Mouse (Mus musculus): Measurements from ENCODE around the gene Ppif. TPM values are rescaled to one million over a fixed set of nuclear protein-coding genes. Genes with fewer than 3 reads are reported as not detected.

Ppif gene
- polyA plus RNA-seq, 1 experiment from 2014 or later: 56.5 TPM

GRCm38 (mm10) chr14:25710073-25710472 lies 16.1 kb downstream of the Ppif start:
- no peaks in the 10 kb centered on the region for H3K27me3 ChIP-seq (ENCODE audit: insufficient read depth, low read length)
- H3K4me1 ChIP-seq (replicated peaks; ENCODE audit: insufficient read depth, low read length): peaks cover 24% of the 10 kb centered on the region
- H3K9ac ChIP-seq (ENCODE audit: low read depth, low read length): no peak overlapping the region
- 33% methylated on average over 4 of the region's 4 CpGs for WGBS
- no peak overlapping the region for H3K4me2 ChIP-seq (ENCODE audit: low read length)
- no peak overlapping the region for H3K27ac ChIP-seq
- TF ChIP-seq CTCF (IDR thresholded peaks at IDR 0.05; ENCODE audit: low read depth): no peak
- H3K9me3 ChIP-seq (replicated peaks; ENCODE audit: low read length): no peaks in the 10 kb centered on the region
- DNase-seq (ENCODE audit: low spot score) (peak; percentile 60), ATAC-seq (replicated peaks; ENCODE audit: low FRiP score, low read depth) (no peak)
- no peak overlapping the region for H3K4me3 ChIP-seq (replicated peaks; ENCODE audit: low read depth, low read length)
- H3K36me3 ChIP-seq (ENCODE audit: insufficient read depth, low read length): no peaks in the 10 kb centered on the region

GRCm38 (mm10) chr14:25710681-25711080 lies 16.7 kb downstream of the Ppif start:
- H3K4me2 ChIP-seq (ENCODE audit: low read length): no peak overlapping the region
- TF ChIP-seq CTCF (IDR thresholded peaks at IDR 0.05; ENCODE audit: low read depth): no peak
- no peaks in the 10 kb centered on the region for H3K27me3 ChIP-seq (ENCODE audit: insufficient read depth, low read length)
- H3K36me3 ChIP-seq (ENCODE audit: insufficient read depth, low read length): no peaks in the 10 kb centered on the region
- ATAC-seq (replicated peaks; ENCODE audit: low FRiP score, low read depth) (no peak), DNase-seq (ENCODE audit: low spot score) (no peak)
- H3K4me3 ChIP-seq (replicated peaks; ENCODE audit: low read depth, low read length): no peak overlapping the region
- no peak overlapping the region for H3K9ac ChIP-seq (ENCODE audit: low read depth, low read length)
- H3K9me3 ChIP-seq (replicated peaks; ENCODE audit: low read length): no peaks in the 10 kb centered on the region
- peaks cover 24% of the 10 kb centered on the region for H3K4me1 ChIP-seq (replicated peaks; ENCODE audit: insufficient read depth, low read length)
- peak overlapping the region; percentile 25; the same call in 1 of the 2 replicates for H3K27ac ChIP-seq
- WGBS: 53% methylated on average over 4 of the region's 4 CpGs

GRCm38 (mm10) chr14:25711177-25711576 lies 17.2 kb downstream of the Ppif start:
- ATAC-seq (replicated peaks; ENCODE audit: low FRiP score, low read depth) (peak; percentile 21; the same call in 1 of the 2 replicates), DNase-seq (ENCODE audit: low spot score) (no peak)
- Histone ChIP-seq H3K36me3 (ENCODE audit: insufficient read depth, low read length) (no peaks in the 10 kb centered on the region), H3K9me3 (replicated peaks; ENCODE audit: low read length) (no peaks in the 10 kb centered on the region), H3K9ac (ENCODE audit: low read depth, low read length) (no peak overlapping the region), H3K4me2 (ENCODE audit: low read length) (no peak overlapping the region), H3K4me3 (replicated peaks; ENCODE audit: low read depth, low read length) (no peak overlapping the region), H3K27ac (0 out of 2 replicates have a peak overlapping the region, but pooled peaks have one; percentile 25), H3K27me3 (ENCODE audit: insufficient read depth, low read length) (no peaks in the 10 kb centered on the region), H3K4me1 (replicated peaks; ENCODE audit: insufficient read depth, low read length) (peaks cover 24% of the 10 kb centered on the region)
- WGBS: 21% methylated on average over 7 of the region's 7 CpGs
- no peak for TF ChIP-seq CTCF (IDR thresholded peaks at IDR 0.05; ENCODE audit: low read depth)

GRCm38 (mm10) chr14:25711602-25712001 lies 17.6 kb downstream of the Ppif start:
- ATAC-seq (replicated peaks; ENCODE audit: low FRiP score, low read depth) (no peak), DNase-seq (ENCODE audit: low spot score) (peak; percentile 36)
- Histone ChIP-seq H3K4me2 (ENCODE audit: low read length) (no peak overlapping the region), H3K9ac (ENCODE audit: low read depth, low read length) (no peak overlapping the region), H3K36me3 (ENCODE audit: insufficient read depth, low read length) (no peaks in the 10 kb centered on the region), H3K4me3 (replicated peaks; ENCODE audit: low read depth, low read length) (no peak overlapping the region), H3K9me3 (replicated peaks; ENCODE audit: low read length) (no peaks in the 10 kb centered on the region), H3K27ac (0 out of 2 replicates have a peak overlapping the region, but pooled peaks have one; percentile 6), H3K4me1 (replicated peaks; ENCODE audit: insufficient read depth, low read length) (peaks cover 24% of the 10 kb centered on the region), H3K27me3 (ENCODE audit: insufficient read depth, low read length) (no peaks in the 10 kb centered on the region)
- 28% methylated on average over 8 of the region's 8 CpGs for WGBS
- TF ChIP-seq CTCF (IDR thresholded peaks at IDR 0.05; ENCODE audit: low read depth): no peak

GRCm38 (mm10) chr14:25713443-25713842 lies 19.5 kb downstream of the Ppif start:
- peak; percentile 62 for TF ChIP-seq CTCF (IDR thresholded peaks at IDR 0.05; ENCODE audit: low read depth)
- no peak overlapping the region for H3K27ac ChIP-seq
- DNase-seq (ENCODE audit: low spot score): peak; percentile 52

GRCm38 (mm10) chr14:25716528-25716927 lies 22.6 kb downstream of the Ppif start:
- ATAC-seq (replicated peaks; ENCODE audit: low FRiP score, low read depth): no peak
- no peak for TF ChIP-seq CTCF (IDR thresholded peaks at IDR 0.05; ENCODE audit: low read depth)
- no peak overlapping the region for H3K27ac ChIP-seq

More at GRCm38 (mm10) chr14:25713443-25713842, 19.5 kb downstream of the Ppif start:
- Histone ChIP-seq H3K4me1 (replicated peaks; ENCODE audit: insufficient read depth, low read length) (peaks cover 36% of the 10 kb centered on the region), H3K9me3 (replicated peaks; ENCODE audit: low read length) (no peaks in the 10 kb centered on the region), H3K27me3 (ENCODE audit: insufficient read depth, low read length) (no peaks in the 10 kb centered on the region), H3K4me2 (ENCODE audit: low read length) (no peak overlapping the region), H3K4me3 (replicated peaks; ENCODE audit: low read depth, low read length) (no peak overlapping the region), H3K36me3 (ENCODE audit: insufficient read depth, low read length) (no peaks in the 10 kb centered on the region), H3K9ac (ENCODE audit: low read depth, low read length) (no peak overlapping the region)
- no peak for ATAC-seq (replicated peaks; ENCODE audit: low FRiP score, low read depth)
- WGBS: 40% methylated on average over 4 of the region's 4 CpGs

GRCm38 (mm10) chr14:25717718-25718117 lies 23.8 kb downstream of the Ppif start:
- DNase-seq (ENCODE audit: low spot score): no peak
- TF ChIP-seq CTCF (IDR thresholded peaks at IDR 0.05; ENCODE audit: low read depth): no peak
- no peak for ATAC-seq (replicated peaks; ENCODE audit: low FRiP score, low read depth)
- peak overlapping the region; percentile 77; the same call in 1 of the 2 replicates for H3K27ac ChIP-seq
- H3K9ac ChIP-seq (ENCODE audit: low read depth, low read length): no peak overlapping the region
- H3K4me3 ChIP-seq (replicated peaks; ENCODE audit: low read depth, low read length): no peak overlapping the region
- H3K27me3 ChIP-seq (ENCODE audit: insufficient read depth, low read length): no peaks in the 10 kb centered on the region
- H3K36me3 ChIP-seq (ENCODE audit: insufficient read depth, low read length): no peaks in the 10 kb centered on the region
- H3K4me2 ChIP-seq (ENCODE audit: low read length): no peak overlapping the region
- H3K4me1 ChIP-seq (replicated peaks; ENCODE audit: insufficient read depth, low read length): peaks cover 22% of the 10 kb centered on the region
- H3K9me3 ChIP-seq (replicated peaks; ENCODE audit: low read length): no peaks in the 10 kb centered on the region
- WGBS: 80% methylated on average over 8 of the region's 8 CpGs

More at GRCm38 (mm10) chr14:25716528-25716927, 22.6 kb downstream of the Ppif start:
- DNase-seq (ENCODE audit: low spot score): no peak
- Histone ChIP-seq H3K4me3 (replicated peaks; ENCODE audit: low read depth, low read length) (no peak overlapping the region), H3K27me3 (ENCODE audit: insufficient read depth, low read length) (no peaks in the 10 kb centered on the region), H3K4me1 (replicated peaks; ENCODE audit: insufficient read depth, low read length) (peaks cover 27% of the 10 kb centered on the region), H3K9me3 (replicated peaks; ENCODE audit: low read length) (no peaks in the 10 kb centered on the region), H3K9ac (ENCODE audit: low read depth, low read length) (no peak overlapping the region), H3K4me2 (ENCODE audit: low read length) (no peak overlapping the region), H3K36me3 (ENCODE audit: insufficient read depth, low read length) (no peaks in the 10 kb centered on the region)
- 37% methylated on average over 1 of the region's 1 CpGs for WGBS
